Mouse (Mus musculus) forebrain, embryonic 12.5 days (tissue): ENCODE measurements around the gene Sh2d4b. TPM values are rescaled to one million over a fixed set of nuclear protein-coding genes. Genes with fewer than 3 reads are reported as not detected.
A peak's percentile ranks its signal among the peaks of the same experiment; 100 is the strongest.

ENCODE experiments used
- ATAC-seq: fragments of 200-750 bp; cut with Nextera tagmentation; 2 replicates; pipeline ENCODE4 v1.8.0; 2017; ENCODE audit warnings: moderate TSS enrichment; ENCODE audit not compliant: low FRiP score
- H3K27ac ChIP-seq: fragments of 300-500 bp; sonication (generic); 2 replicates; pipeline ENCODE4 v1.5.1; 2016; ENCODE audit warnings: mild to moderate bottlenecking
- H3K27me3 ChIP-seq: fragments of 300-500 bp; sonication (generic); 2 replicates; pipeline ENCODE4 v1.6.1; 2016; ENCODE audit warnings: mild to moderate bottlenecking
- H3K36me3 ChIP-seq: fragments of 300-500 bp; sonication (generic); replicated peaks from 2 replicates; pipeline ENCODE4 v1.6.1; 2016; ENCODE audit warnings: mild to moderate bottlenecking
- H3K4me1 ChIP-seq: fragments of 300-500 bp; sonication (generic); 2 replicates; pipeline ENCODE4 v1.6.1; 2016
- H3K4me2 ChIP-seq: fragments of 300-500 bp; sonication (generic); 2 replicates; pipeline ENCODE4 v1.6.1; 2016; ENCODE audit warnings: mild to moderate bottlenecking, moderate library complexity
- H3K4me3 ChIP-seq: fragments of 300-500 bp; sonication (generic); replicated peaks from 2 replicates; pipeline ENCODE4 v1.5.1; 2016; ENCODE audit warnings: mild to moderate bottlenecking
- H3K9ac ChIP-seq: fragments of 300-500 bp; sonication (generic); 2 replicates; pipeline ENCODE4 v1.6.1; 2016; ENCODE audit warnings: mild to moderate bottlenecking
- H3K9me3 ChIP-seq: fragments of 300-500 bp; sonication (generic); 2 replicates; pipeline ENCODE4 v1.6.1; 2016
- WGBS: fragments of 180-500 bp; shearing (Covaris S2); methylation state at CpG from one replicate; pipeline ENCODE4 v1.1.7; 2016; 5-methylcytosine and 5-hydroxymethylcytosine counted together
- polyA plus RNA-seq: library from polyadenylated mRNA; unstranded; fragments of >200 nt; fragmentation: Nextera tagmentation; extraction: Ambion mirVana; gene quantifications from 2 replicates; pipeline ENCODE4 v1.2.1, GENCODE M21; 2016

The Sh2d4b gene
- polyA plus RNA-seq: 1.3 and 1.4 TPM in 2 replicates

DNA sequence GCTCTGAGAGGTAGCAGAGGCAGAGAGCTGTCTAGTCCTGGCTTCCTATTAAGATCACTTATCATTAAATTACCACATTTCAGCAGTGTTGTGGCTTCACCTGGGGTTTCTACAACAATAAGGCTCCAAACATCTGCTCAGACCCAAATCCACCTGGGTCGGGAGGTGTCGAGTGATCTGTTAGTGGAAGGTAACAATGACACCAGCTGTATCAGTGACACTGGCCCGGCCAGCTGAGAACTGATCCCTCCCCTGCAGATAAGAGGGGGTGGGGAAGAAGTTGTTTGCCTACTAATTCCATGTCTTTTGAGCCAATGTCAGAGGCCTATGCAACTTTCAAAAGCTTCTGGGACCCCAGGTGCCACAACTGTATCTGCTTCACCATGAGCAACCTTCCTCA lies at the start of gene Sh2d4b:
Sh2d4b (minus strand) TSS at position 71 of the 400 bp plus-strand sequence.
- Histone ChIP-seq H3K4me2 (no peak within 1 kb of the TSS; the same call in 1 of the 2 replicates), H3K36me3 (no peaks in the 10 kb centered on the region), H3K4me1 (peaks cover 8% of the 10 kb centered on the region; the same call in 1 of the 2 replicates), H3K9ac (no peak within 1 kb of the TSS), H3K27ac (no peak within 1 kb of the TSS), H3K27me3 (no peaks in the 10 kb centered on the region), H3K4me3 (no peak within 1 kb of the TSS), H3K9me3 (no peaks in the 10 kb centered on the region)
- ATAC-seq: no peak
- WGBS: 69% methylated on average over 3 of the region's 3 CpGs

DNA sequence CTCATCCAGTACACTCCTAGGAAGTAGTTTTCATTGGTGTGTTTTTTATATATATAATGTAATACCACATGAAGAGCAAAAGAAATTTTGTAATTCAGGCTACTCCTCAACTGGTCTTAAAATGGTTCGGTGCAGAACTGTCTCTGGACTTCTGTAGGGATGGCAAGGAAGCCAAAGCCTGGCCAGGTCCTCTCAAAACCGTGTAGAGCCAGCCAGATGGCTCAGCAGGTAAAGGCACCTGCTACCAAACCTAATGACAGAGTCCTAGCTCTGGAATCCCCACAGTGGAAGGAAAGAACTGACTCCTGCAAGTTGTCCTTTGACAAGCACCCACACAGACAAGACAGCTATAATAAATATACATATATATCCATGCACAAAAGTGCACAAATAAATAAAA lies 49.4 kb upstream of the Sh2d4b start:
- H3K9me3 ChIP-seq: peaks cover 2% of the 10 kb centered on the region; the same call in 1 of the 2 replicates
- H3K27me3 ChIP-seq: no peaks in the 10 kb centered on the region
- H3K4me2 ChIP-seq: no peak overlapping the region
- WGBS: 85% methylated on average over 2 of the region's 2 CpGs
- no peak overlapping the region for H3K9ac ChIP-seq
- no peak overlapping the region for H3K4me3 ChIP-seq
- peaks cover 5% of the 10 kb centered on the region for H3K36me3 ChIP-seq
- no peak for ATAC-seq
- no peak overlapping the region for H3K27ac ChIP-seq
- H3K4me1 ChIP-seq: no peaks in the 10 kb centered on the region

DNA sequence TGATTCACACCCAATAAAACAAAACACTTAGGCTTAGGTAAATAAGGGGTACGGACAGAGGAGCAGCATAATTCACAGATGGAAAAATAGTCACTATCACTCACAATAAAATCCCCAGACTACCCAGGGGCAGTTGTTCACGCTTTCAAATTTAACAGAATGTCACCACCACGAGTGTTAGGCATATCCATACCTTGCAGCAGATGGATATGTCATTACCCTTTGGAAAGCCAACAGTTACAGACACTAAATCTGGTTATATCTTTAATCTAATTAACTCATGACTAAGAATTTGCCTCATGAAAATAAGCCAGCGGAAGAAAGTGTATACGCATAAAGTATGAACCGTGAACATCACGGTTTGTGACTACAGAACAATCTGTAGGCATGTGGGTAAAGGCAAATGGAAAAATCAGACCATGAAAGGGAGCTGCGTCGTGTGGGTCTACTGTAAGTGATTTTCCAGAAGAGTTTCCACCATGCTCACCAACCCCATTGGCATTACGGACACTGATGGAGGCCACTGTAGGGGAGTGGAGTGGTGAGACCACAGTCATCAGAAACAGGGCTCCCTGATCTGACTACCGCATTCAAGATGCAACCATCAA lies 45.4 kb upstream of the Sh2d4b start:
- H3K27ac ChIP-seq: no peak overlapping the region
- no peak overlapping the region for H3K9ac ChIP-seq
- WGBS: 87% methylated on average over 11 of the region's 11 CpGs
- no peak for ATAC-seq
- H3K4me2 ChIP-seq: no peak overlapping the region
- H3K27me3 ChIP-seq: no peaks in the 10 kb centered on the region
- no peak overlapping the region for H3K4me3 ChIP-seq
- H3K4me1 ChIP-seq: peaks cover 7% of the 10 kb centered on the region; the same call in 1 of the 2 replicates
- no peaks in the 10 kb centered on the region; the same call in 1 of the 2 replicates for H3K36me3 ChIP-seq
- no peaks in the 10 kb centered on the region for H3K9me3 ChIP-seq

DNA sequence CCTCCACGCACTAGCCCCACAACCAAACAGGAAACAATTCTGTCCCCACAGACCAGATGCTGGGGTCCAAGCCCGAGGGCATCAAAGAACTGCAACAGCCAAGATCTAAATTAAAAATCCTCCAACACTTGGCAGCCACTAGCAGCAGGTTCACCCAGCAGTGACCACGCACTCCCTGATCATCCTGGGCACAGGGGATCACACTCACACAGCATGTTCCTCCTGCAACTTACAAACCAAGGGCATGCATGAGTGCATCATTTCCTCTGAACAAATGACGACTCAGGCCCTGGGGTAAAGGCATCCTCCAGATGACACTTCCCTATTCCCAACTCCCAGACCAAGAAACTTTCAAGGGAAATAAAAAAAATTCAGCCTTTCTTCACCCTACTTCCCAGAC lies 44.0 kb upstream of the Sh2d4b start:
- Histone ChIP-seq H3K4me1 (peaks cover 14% of the 10 kb centered on the region; the same call in 1 of the 2 replicates), H3K27me3 (no peaks in the 10 kb centered on the region), H3K27ac (no peak overlapping the region), H3K4me2 (no peak overlapping the region), H3K36me3 (no peaks in the 10 kb centered on the region; the same call in 1 of the 2 replicates), H3K4me3 (no peak overlapping the region), H3K9ac (no peak overlapping the region), H3K9me3 (no peaks in the 10 kb centered on the region)
- no peak for ATAC-seq
- WGBS: 79% methylated on average over 4 of the region's 4 CpGs

DNA sequence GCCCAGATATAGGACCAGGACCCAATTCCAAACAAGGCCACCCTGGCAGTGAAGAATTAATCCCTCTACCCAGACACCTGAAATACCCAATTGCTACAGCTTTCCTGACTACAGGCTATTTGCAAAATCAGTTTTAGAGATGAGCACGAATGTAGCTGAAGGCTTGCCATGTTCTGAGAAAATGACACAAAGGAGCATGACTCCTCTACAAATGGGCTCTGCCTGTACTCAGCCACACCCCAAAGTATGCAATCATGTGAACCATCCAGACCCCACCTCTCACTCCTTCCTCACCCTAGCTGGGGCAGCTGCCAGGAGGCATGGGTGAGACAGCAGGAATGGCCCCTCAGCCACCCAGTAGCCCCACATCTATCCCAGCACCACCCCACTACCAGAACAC lies 42.4 kb upstream of the Sh2d4b start:
- Histone ChIP-seq H3K27me3 (no peaks in the 10 kb centered on the region), H3K9ac (no peak overlapping the region), H3K36me3 (no peaks in the 10 kb centered on the region; the same call in 1 of the 2 replicates), H3K27ac (no peak overlapping the region), H3K4me3 (no peak overlapping the region), H3K4me1 (peaks cover 29% of the 10 kb centered on the region), H3K9me3 (no peaks in the 10 kb centered on the region), H3K4me2 (no peak overlapping the region)
- ATAC-seq: no peak
- WGBS: 94% methylated on average over 1 of the region's 1 CpGs

DNA sequence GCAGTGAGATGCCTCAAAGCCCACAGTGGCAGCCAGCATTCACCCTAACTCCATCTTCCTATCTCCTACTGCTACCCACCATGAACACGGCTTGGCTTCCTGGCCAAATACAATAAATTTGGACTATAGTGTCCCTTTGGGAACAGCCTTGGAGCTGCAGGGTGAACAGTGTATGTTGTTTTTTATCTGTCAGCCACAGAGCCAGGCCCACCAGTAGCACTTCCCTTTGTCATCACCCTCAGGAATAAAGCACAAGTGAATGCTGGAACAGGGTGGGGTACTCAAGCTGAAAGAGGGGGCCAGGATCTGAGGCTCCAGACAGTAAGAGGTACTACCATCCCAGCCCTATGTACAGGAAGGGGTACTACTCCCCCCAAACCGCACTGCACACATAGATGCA lies 42.0 kb upstream of the Sh2d4b start:
- Histone ChIP-seq H3K27ac (no peak overlapping the region), H3K4me3 (no peak overlapping the region), H3K4me2 (no peak overlapping the region), H3K9me3 (no peaks in the 10 kb centered on the region), H3K4me1 (peaks cover 29% of the 10 kb centered on the region), H3K9ac (no peak overlapping the region), H3K27me3 (no peaks in the 10 kb centered on the region), H3K36me3 (no peaks in the 10 kb centered on the region; the same call in 1 of the 2 replicates)
- WGBS: 92% methylated on average over 2 of the region's 2 CpGs
- no peak for ATAC-seq

DNA sequence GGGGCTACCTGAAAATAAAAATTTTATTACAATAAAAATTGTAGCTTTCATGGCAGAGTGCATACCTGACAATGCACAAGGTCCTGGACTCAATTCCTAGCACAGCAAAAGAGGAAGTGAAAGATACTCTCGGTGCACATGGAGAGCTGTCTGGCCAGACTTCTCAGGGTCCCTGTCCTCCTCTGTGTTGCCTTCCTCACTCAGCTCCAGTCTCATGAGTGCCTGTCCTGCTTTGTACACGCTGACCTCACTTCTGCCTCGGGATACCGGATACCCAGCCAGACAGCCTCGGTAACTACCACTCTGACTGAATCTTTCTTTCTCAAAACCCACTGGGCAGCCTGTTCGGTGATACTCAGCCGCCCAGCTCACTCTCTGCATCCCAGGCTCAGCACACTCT lies 40.3 kb upstream of the Sh2d4b start:
- H3K36me3 ChIP-seq: no peaks in the 10 kb centered on the region; the same call in 1 of the 2 replicates
- 86% methylated on average over 7 of the region's 7 CpGs for WGBS
- no peak overlapping the region for H3K27ac ChIP-seq
- no peaks in the 10 kb centered on the region for H3K27me3 ChIP-seq
- ATAC-seq: no peak
- H3K9ac ChIP-seq: no peak overlapping the region
- H3K4me2 ChIP-seq: no peak overlapping the region
- no peaks in the 10 kb centered on the region for H3K9me3 ChIP-seq
- peaks cover 39% of the 10 kb centered on the region for H3K4me1 ChIP-seq
- no peak overlapping the region for H3K4me3 ChIP-seq

DNA sequence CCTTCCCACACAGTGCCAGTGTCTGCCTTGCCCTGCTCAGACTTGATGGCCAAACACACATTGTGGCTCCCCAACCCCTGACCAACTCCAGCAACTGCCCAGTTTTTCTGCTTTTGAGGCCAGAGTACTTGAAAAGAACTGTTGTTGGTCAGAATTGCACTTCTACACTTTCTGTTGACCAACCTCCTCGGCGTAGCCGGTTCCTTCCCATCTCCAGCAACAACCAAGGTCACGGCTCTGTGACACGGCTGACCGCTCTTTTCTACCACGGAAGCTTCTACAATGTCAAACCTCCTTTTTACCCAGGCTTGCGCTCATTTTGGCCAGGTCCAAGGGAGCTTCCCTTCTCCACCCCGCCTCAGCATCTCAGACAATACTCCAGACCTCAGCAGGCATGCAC lies 39.2 kb upstream of the Sh2d4b start:
- H3K4me2 ChIP-seq: no peak overlapping the region
- ATAC-seq: no peak
- no peak overlapping the region for H3K27ac ChIP-seq
- H3K9ac ChIP-seq: no peak overlapping the region
- H3K4me3 ChIP-seq: no peak overlapping the region
- no peaks in the 10 kb centered on the region; the same call in 1 of the 2 replicates for H3K36me3 ChIP-seq
- no peaks in the 10 kb centered on the region for H3K9me3 ChIP-seq
- peaks cover 39% of the 10 kb centered on the region for H3K4me1 ChIP-seq
- H3K27me3 ChIP-seq: no peaks in the 10 kb centered on the region
- 96% methylated on average over 9 of the region's 9 CpGs for WGBS

DNA sequence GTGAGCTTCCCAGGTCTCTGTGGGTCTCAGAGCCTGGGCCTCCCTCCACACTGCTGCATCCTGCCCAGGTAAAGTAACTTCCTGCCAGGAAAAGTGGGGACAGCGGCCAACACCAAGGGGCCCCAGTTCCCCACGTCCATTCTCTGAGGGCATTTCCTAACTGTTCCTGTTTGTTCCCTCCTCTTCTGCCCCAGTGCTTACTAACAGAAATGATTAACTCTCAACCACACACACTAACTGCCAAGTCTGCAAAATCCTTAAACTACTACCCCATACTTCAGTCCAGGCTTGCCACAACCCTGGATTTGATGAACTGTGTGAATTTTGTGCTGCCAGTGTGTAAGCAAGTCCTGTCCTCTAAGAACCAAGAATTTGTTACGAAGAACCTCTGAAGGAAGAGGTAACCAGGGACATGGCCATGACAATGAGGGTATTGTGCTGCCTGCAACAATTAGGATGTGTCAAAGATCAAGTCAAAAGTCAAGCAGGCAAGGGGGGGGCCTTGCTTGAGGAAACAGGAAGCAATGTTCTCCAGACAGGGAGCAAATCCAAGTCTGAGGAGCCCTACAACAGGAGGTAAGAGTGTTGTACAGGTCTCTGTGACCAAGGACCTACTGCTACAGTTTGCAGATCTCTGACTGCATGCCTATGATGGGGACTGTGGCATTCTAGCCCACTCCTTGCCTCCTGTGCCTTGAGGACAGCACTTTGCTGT lies 38.2 kb upstream of the Sh2d4b start:
- Histone ChIP-seq H3K9me3 (no peaks in the 10 kb centered on the region), H3K27me3 (no peaks in the 10 kb centered on the region), H3K4me1 (peaks cover 39% of the 10 kb centered on the region), H3K36me3 (no peaks in the 10 kb centered on the region; the same call in 1 of the 2 replicates), H3K27ac (peak overlapping the region; percentile 26), H3K4me3 (no peak overlapping the region), H3K4me2 (no peak overlapping the region), H3K9ac (no peak overlapping the region)
- no peak for ATAC-seq
- WGBS: 70% methylated on average over 3 of the region's 3 CpGs

DNA sequence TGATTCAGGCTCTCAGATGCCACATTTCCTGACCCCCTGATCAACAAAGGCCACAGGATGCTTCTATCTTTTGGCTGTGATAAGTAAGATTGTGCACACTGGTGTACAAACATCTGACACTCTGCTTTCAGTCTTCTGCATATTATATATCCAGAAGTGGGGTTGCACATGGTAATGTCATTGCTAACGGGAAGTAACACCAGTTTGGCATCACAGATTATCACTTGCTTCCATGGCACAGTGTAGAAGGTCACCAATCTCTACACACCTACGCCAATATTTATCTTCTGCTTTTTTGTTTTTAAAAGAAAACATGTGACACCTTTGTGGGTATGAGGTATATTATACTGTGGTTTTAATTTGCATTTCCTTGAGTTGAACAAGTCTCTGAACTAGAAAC lies 36.9 kb upstream of the Sh2d4b start:
- no peak for ATAC-seq
- Histone ChIP-seq H3K36me3 (no peaks in the 10 kb centered on the region; the same call in 1 of the 2 replicates), H3K4me3 (no peak overlapping the region), H3K9ac (no peak overlapping the region), H3K9me3 (no peaks in the 10 kb centered on the region), H3K4me2 (no peak overlapping the region), H3K27ac (no peak overlapping the region), H3K4me1 (peaks cover 33% of the 10 kb centered on the region), H3K27me3 (no peaks in the 10 kb centered on the region)
- WGBS: 91% methylated on average over 2 of the region's 2 CpGs

DNA sequence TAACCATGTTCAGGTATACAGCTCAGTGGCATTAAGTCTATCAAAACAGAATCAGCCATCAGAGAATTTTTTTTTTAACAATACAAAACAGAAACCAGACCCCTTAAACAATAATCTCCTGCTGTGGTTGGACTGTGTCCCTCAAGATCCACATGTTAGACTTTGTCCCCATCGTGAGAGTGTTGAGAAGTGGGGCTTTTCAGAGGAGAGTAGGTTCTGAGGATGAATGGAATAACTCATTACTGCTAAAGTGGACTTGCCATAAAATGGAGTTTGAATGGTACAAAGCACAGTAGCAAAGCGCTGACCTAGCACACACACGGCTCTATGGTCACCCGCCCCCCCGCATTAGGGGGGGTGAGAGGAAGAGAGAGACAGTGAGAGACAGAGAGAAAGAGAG lies 35.8 kb upstream of the Sh2d4b start:
- Histone ChIP-seq H3K36me3 (no peaks in the 10 kb centered on the region; the same call in 1 of the 2 replicates), H3K4me3 (no peak overlapping the region), H3K4me1 (peaks cover 35% of the 10 kb centered on the region)

DNA sequence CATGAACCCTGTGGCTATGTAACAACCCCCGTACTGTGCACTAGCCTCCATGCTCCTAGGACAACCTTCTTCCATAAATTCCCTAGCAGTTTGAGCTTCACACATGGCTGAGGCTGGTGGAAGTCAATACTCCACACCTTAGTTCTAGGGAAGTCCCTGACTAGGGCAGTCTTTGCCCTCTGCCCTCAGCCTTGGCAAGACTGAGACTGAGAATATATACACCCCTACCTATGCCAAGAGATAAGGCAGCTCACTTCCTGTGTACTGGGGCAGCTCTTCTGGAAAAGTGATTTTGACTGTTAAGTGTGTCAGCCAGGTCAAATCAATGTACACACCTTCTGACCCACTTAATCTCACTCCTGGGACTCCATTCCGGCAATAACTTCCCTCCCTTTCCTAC lies 34.0 kb upstream of the Sh2d4b start:
- no peaks in the 10 kb centered on the region for H3K9me3 ChIP-seq
- peaks cover 6% of the 10 kb centered on the region; the same call in 1 of the 2 replicates for H3K36me3 ChIP-seq
- H3K4me1 ChIP-seq: peaks cover 28% of the 10 kb centered on the region
- H3K4me2 ChIP-seq: no peak overlapping the region
- WGBS: 97% methylated on average over 2 of the region's 2 CpGs
- ATAC-seq: no peak
- H3K27me3 ChIP-seq: no peaks in the 10 kb centered on the region
- no peak overlapping the region for H3K9ac ChIP-seq
- H3K4me3 ChIP-seq: no peak overlapping the region
- no peak overlapping the region for H3K27ac ChIP-seq

More for the DNA sequence above, 35.8 kb upstream of the Sh2d4b start:
- H3K27ac ChIP-seq: no peak overlapping the region
- no peak overlapping the region for H3K9ac ChIP-seq
- no peak for ATAC-seq
- no peaks in the 10 kb centered on the region for H3K27me3 ChIP-seq
- WGBS: 58% methylated on average over 5 of the region's 5 CpGs
- H3K9me3 ChIP-seq: no peaks in the 10 kb centered on the region
- no peak overlapping the region for H3K4me2 ChIP-seq
